Mouse (Mus musculus) lung, postnatal 0 days (tissue): Measurements from ENCODE around the gene Stag3.

Source experiments
- CTCF ChIP-seq: IDR thresholded peaks from 2 replicates; pipeline ENCODE4 v1.5.1; 2016; ENCODE audit warnings: antibody characterized with exemption, mild to moderate bottlenecking
- EP300 ChIP-seq: IDR thresholded peaks from 2 replicates; pipeline ENCODE4 v1.6.1; 2016; ENCODE audit warnings: antibody characterized with exemption, mild to moderate bottlenecking, control low read depth

DNA sequence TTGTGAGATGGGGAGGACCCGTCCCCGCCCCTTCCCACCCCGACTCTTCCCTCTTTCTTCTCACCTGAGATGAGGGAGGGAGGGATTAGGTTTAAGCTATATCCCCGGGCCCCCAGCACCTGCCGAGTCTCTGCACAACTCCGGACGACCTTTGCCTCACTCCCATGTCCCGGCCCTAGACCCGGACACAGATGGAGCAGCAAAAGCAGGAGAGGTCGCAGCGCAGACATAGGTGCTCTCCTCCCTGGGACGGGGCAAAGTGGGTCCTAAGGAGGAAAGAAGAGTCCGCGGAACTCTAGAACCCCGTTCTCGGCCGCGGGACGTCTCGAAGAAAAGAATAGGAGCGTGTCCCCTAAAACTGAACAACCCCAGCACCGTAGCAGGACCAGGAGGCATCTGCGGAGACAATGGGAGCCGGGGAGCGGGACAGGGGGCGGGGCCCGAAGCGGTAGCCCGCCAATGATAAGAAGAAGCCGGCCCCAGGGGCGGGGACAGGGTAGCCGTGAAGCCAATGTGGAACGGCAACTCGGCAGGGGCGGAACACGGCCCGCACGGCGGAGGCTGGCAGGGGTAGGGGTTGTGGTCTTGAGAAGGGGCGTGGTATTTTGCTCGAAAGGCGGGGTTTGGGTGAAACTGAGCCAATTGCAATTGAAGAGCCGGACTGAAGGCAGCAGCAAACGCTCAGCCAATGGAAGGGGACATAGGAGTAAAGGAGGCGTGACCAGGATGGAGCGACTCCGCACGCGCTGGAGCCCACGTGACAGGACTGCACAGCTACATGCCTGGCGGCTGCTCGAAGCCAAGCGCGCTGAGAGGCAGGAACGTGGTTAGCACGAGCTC lies at the start of gene Stag3, which contains the start of the genes Gm43720 and Gpc2:
- TF ChIP-seq CTCF (no peak), EP300 (no peak)
